Mouse (Mus musculus): ENCODE results near the gene Mpzl3. TPM values are rescaled to one million over a fixed set of nuclear protein-coding genes. Genes with fewer than 3 reads are reported as not detected.
A peak's percentile ranks its signal among the peaks of the same experiment; 100 is the strongest.

Gene Mpzl3
- polyA plus RNA-seq, 1 experiment from 2014 or later: 1.0 TPM

DNA sequence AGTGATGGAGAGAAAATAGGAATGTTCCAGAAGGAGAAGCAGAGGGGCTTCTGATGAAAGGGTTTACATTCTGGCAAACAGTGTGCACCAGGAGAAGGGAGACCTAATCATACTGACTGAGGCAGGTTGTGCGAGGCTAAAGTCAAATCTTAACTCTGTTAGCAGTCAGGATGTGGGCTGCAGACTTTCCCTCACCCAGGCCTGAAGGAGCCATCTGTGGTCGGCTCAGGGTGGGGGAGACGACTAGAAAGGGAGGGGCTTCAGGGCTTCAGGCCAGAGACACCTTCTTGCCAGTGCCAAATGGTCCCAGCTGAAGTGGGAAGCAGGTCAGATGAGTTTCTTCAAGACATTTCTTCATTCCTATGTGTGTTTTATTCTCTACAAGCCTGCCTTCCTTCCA is 43.4 kb downstream of the Mpzl3 start:
- Histone ChIP-seq H3K27ac (ENCODE audit: low read depth, low read length) (no peak overlapping the region), H3K9ac (ENCODE audit: low read depth, low read length) (no peak overlapping the region), H3K4me3 (ENCODE audit: low read depth, low read length) (no peak overlapping the region), H3K4me1 (replicated peaks; ENCODE audit: control insufficient read depth, insufficient read depth, low read length) (no peaks in the 10 kb centered on the region), H3K36me3 (ENCODE audit: control insufficient read depth, insufficient read depth, low read length) (no peaks in the 10 kb centered on the region), H3K9me3 (ENCODE audit: control insufficient read depth, low read length) (no peaks in the 10 kb centered on the region), H3K27me3 (replicated peaks; ENCODE audit: control insufficient read depth, insufficient read depth, low read length) (no peaks in the 10 kb centered on the region; the same call in 1 of the 2 replicates), H3K4me2 (no peak overlapping the region)
- ATAC-seq (replicated peaks; ENCODE audit: low FRiP score) (no peak), DNase-seq (ENCODE audit: low spot score) (no peak)
- WGBS: 25% methylated on average over 3 of the region's 3 CpGs

DNA sequence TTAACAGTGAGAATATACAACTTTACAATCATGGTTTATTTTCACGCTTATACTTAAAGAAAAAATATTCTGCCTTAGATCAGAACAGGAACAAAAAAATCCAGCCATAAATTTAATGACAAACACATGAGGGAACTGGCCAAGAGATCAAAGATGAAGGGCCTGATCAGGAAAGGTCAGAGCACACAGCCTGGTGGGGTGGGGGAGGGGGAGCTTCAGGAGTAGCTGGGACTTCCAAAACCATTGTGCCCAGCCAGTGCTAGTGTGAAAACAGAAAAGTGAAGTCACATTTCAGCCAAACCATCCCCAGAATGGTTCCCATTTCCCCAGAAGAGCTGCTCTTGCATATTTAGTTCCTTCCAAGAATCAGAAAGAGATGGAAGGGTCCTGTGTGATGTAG is 47.5 kb downstream of the Mpzl3 start:
- WGBS: 80% methylated on average over 1 of the region's 1 CpGs
- H3K9me3 ChIP-seq (ENCODE audit: control insufficient read depth, low read length): no peaks in the 10 kb centered on the region

GRCm38 (mm10) chr9:45103211-45103979 is 48.4 kb downstream of the Mpzl3 start:
- no peak overlapping the region for H3K4me2 ChIP-seq
- no peak for DNase-seq (ENCODE audit: low spot score)

More for the DNA sequence above, 47.5 kb downstream of the Mpzl3 start:
- no peaks in the 10 kb centered on the region for H3K27me3 ChIP-seq (replicated peaks; ENCODE audit: control insufficient read depth, insufficient read depth, low read length)
- no peaks in the 10 kb centered on the region for H3K36me3 ChIP-seq (ENCODE audit: control insufficient read depth, insufficient read depth, low read length)
- H3K9ac ChIP-seq (ENCODE audit: low read depth, low read length): no peak overlapping the region
- H3K27ac ChIP-seq (ENCODE audit: low read depth, low read length): no peak overlapping the region
- ATAC-seq (replicated peaks; ENCODE audit: low FRiP score) (no peak), DNase-seq (ENCODE audit: low spot score) (no peak)
- no peak overlapping the region for H3K4me2 ChIP-seq
- H3K4me3 ChIP-seq (ENCODE audit: low read depth, low read length): no peak overlapping the region
- no peaks in the 10 kb centered on the region for H3K4me1 ChIP-seq (replicated peaks; ENCODE audit: control insufficient read depth, insufficient read depth, low read length)

DNA sequence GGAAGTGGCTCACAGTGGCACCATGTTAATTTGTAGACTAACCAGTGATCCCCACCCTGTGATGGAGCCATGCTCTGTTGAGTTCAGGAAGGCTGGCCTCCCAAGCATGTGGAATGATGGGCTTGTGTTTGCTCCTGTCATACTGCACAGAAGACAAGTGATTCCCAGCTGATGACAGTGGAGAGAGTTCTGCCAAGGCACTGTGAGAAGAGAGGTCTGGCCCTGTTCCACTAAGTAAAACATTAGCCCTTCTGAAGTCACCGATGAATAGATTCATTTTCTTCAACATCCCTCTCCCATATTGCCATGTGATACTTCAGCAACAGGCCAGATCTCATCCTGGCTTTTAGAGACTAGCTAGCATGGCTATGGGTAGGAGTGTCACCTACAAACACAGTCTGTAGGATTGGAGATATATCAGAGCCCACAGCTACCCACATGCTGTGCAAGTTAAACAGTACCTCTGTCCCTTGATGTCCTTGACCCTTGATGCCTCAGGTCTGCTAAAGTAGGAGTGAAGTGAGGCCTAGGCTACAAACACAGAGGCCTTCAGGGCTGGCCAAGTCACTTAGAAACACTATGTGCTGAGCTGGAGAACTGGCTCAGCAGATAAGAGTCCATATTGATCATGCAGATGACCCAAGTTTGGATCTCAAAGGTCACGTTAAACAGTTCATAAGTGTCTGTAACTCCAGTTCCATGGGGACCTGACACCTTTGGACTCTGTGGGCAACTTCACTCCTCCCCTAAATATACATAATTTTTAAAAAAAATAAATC is 50.8 kb downstream of the Mpzl3 start:
- no peak for DNase-seq (ENCODE audit: low spot score)
- no peaks in the 10 kb centered on the region for H3K9me3 ChIP-seq (ENCODE audit: control insufficient read depth, low read length)
- no peaks in the 10 kb centered on the region for H3K27me3 ChIP-seq (replicated peaks; ENCODE audit: control insufficient read depth, insufficient read depth, low read length)
- H3K4me3 ChIP-seq (ENCODE audit: low read depth, low read length): no peak overlapping the region
- no peak overlapping the region for H3K27ac ChIP-seq (ENCODE audit: low read depth, low read length)
- H3K4me1 ChIP-seq (replicated peaks; ENCODE audit: control insufficient read depth, insufficient read depth, low read length): no peaks in the 10 kb centered on the region
- ATAC-seq (replicated peaks; ENCODE audit: low FRiP score): no peak
- 78% methylated on average over 2 of the region's 2 CpGs for WGBS
- H3K9ac ChIP-seq (ENCODE audit: low read depth, low read length): no peak overlapping the region
- no peaks in the 10 kb centered on the region for H3K36me3 ChIP-seq (ENCODE audit: control insufficient read depth, insufficient read depth, low read length)
- H3K4me2 ChIP-seq: no peak overlapping the region

More at GRCm38 (mm10) chr9:45103211-45103979, 48.4 kb downstream of the Mpzl3 start:
- Histone ChIP-seq H3K4me3 (ENCODE audit: low read depth, low read length) (no peak overlapping the region), H3K9me3 (ENCODE audit: control insufficient read depth, low read length) (no peaks in the 10 kb centered on the region), H3K27ac (ENCODE audit: low read depth, low read length) (no peak overlapping the region), H3K27me3 (replicated peaks; ENCODE audit: control insufficient read depth, insufficient read depth, low read length) (no peaks in the 10 kb centered on the region), H3K4me1 (replicated peaks; ENCODE audit: control insufficient read depth, insufficient read depth, low read length) (no peaks in the 10 kb centered on the region), H3K9ac (ENCODE audit: low read depth, low read length) (no peak overlapping the region), H3K36me3 (ENCODE audit: control insufficient read depth, insufficient read depth, low read length) (no peaks in the 10 kb centered on the region)
- WGBS: 45% methylated on average over 11 of the region's 11 CpGs
- ATAC-seq (replicated peaks; ENCODE audit: low FRiP score): no peak

- ATAC-seq (replicated peaks; ENCODE audit: low FRiP score): no peak
- DNase-seq (ENCODE audit: low spot score): peak; percentile 42
- peaks cover 22% of the 10 kb centered on the region for H3K27me3 ChIP-seq (replicated peaks; ENCODE audit: control insufficient read depth, insufficient read depth, low read length)
- H3K36me3 ChIP-seq (ENCODE audit: control insufficient read depth, insufficient read depth, low read length): no peaks in the 10 kb centered on the region
- H3K27ac ChIP-seq (ENCODE audit: low read depth, low read length): no peak overlapping the region
- H3K4me3 ChIP-seq (ENCODE audit: low read depth, low read length): peak overlapping the region; percentile 14; the same call in 1 of the 2 replicates
- WGBS: 9% methylated on average over 14 of the region's 14 CpGs
- H3K4me1 ChIP-seq (replicated peaks; ENCODE audit: control insufficient read depth, insufficient read depth, low read length): no peaks in the 10 kb centered on the region
- no peak overlapping the region for H3K9ac ChIP-seq (ENCODE audit: low read depth, low read length)
- H3K4me2 ChIP-seq: peak overlapping the region; percentile 30
- H3K9me3 ChIP-seq (ENCODE audit: control insufficient read depth, low read length): no peaks in the 10 kb centered on the region
Observed at GRCm38 (mm10) chr9:45115706-45116105, 60.7 kb downstream of the Mpzl3 start.

DNA sequence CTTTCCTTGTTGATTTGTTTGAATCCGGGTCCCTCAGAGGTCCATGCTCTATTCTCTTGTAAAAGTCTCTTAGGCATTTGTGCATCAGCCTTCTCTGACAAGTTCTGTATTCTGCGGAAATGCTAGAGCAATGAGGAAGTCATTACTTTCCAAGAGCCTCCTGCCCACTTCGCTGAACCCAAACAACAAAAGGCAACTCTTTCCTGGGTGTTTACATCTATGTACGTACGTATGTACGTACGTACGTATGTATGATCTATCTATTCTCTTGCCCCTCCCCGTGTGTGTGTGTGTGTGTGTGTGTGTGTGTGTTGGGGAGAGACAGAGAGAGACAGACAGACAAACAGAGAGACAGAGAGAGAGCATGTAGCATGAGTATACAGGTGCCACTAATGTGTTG is 61.8 kb downstream of the Mpzl3 start:
- no peaks in the 10 kb centered on the region for H3K4me1 ChIP-seq (replicated peaks; ENCODE audit: control insufficient read depth, insufficient read depth, low read length)
- H3K9me3 ChIP-seq (ENCODE audit: control insufficient read depth, low read length): no peaks in the 10 kb centered on the region
- H3K9ac ChIP-seq (ENCODE audit: low read depth, low read length): no peak overlapping the region
- peaks cover 22% of the 10 kb centered on the region for H3K27me3 ChIP-seq (replicated peaks; ENCODE audit: control insufficient read depth, insufficient read depth, low read length)
- DNase-seq (ENCODE audit: low spot score) (no peak), ATAC-seq (replicated peaks; ENCODE audit: low FRiP score) (no peak)
- H3K4me3 ChIP-seq (ENCODE audit: low read depth, low read length): no peak overlapping the region
- 57% methylated on average over 9 of the region's 9 CpGs for WGBS
- H3K4me2 ChIP-seq: no peak overlapping the region
- no peak overlapping the region for H3K27ac ChIP-seq (ENCODE audit: low read depth, low read length)
- H3K36me3 ChIP-seq (ENCODE audit: control insufficient read depth, insufficient read depth, low read length): no peaks in the 10 kb centered on the region

DNA sequence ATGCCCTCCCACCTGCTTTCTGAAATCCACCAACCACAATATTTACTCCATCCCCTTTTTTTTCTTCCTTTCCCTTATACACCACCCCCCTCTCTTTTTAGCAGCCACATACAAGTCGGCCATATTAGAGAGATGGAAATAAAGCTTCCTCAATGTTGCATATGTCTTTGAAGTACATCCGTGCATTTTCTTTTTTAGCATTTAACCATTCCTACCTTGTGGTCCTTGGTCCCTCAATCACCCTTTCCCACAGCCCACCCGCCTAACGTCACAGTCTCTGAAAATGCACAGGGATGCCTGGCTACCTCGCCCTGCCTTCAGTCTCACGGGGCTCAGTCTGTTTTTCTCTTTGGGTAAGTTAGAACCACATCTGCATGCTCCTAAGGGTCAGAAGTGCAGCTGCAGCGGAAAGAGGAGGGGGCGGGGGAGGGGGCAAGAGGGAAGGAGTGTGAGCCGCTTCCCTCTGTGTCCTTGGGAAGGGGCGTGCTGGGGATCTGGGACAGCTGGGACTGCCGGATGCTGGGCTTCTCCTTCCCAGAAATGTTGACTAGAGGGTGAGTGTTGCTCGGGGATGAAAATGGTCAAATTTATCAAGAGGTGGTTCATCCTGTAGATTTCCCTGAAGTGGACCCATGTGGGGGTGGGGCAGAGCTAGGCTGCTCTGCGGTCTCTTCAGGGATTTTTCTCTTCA is 62.9 kb downstream of the Mpzl3 start, which contains the start of gene Scn2b:
TSS of gene Scn2b (plus strand) at position 42 of the 691 bp plus-strand sequence.
- H3K9me3 ChIP-seq (ENCODE audit: control insufficient read depth, low read length): no peaks in the 10 kb centered on the region
- DNase-seq (ENCODE audit: low spot score) (no peak), ATAC-seq (replicated peaks; ENCODE audit: low FRiP score) (no peak)
- H3K4me3 ChIP-seq (ENCODE audit: low read depth, low read length): peak within 1 kb of the TSS; percentile 51
- H3K4me2 ChIP-seq: peak within 1 kb of the TSS; percentile 47
- WGBS: 3% methylated on average over 13 of the region's 13 CpGs
- H3K9ac ChIP-seq (ENCODE audit: low read depth, low read length): peak within 1 kb of the TSS; percentile 42
- H3K4me1 ChIP-seq (replicated peaks; ENCODE audit: control insufficient read depth, insufficient read depth, low read length): 0 out of 2 replicates have a peak, but pooled peaks cover 4% of the 10 kb centered on the region
- H3K27me3 ChIP-seq (replicated peaks; ENCODE audit: control insufficient read depth, insufficient read depth, low read length): peaks cover 22% of the 10 kb centered on the region
- H3K27ac ChIP-seq (ENCODE audit: low read depth, low read length): peak within 1 kb of the TSS; percentile 35; the same call in 1 of the 2 replicates
- no peaks in the 10 kb centered on the region for H3K36me3 ChIP-seq (ENCODE audit: control insufficient read depth, insufficient read depth, low read length)

DNA sequence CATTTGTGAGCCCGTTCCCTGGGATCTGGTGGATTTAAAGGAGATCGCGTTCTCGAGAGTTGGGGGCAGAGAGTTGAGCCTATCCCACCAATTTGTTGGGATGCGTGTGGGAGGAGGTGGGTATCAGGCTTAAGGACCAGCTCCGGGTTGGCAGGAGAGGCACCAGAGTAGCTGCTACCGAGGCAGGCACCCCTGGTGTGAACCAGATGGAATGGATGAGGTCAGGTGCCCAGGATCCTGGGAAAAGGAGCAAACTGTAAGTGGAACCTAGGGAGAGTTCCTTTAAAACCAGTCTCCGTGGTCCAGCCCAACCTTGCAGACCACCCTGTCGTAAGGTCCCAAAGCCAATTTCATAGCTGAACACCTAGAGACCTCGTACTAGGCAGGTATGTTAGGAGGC is 63.6 kb downstream of the Mpzl3 start:
- Histone ChIP-seq H3K27ac (ENCODE audit: low read depth, low read length) (no peak overlapping the region), H3K4me1 (replicated peaks; ENCODE audit: control insufficient read depth, insufficient read depth, low read length) (0 out of 2 replicates have a peak, but pooled peaks cover 4% of the 10 kb centered on the region), H3K27me3 (replicated peaks; ENCODE audit: control insufficient read depth, insufficient read depth, low read length) (peaks cover 22% of the 10 kb centered on the region), H3K9me3 (ENCODE audit: control insufficient read depth, low read length) (no peaks in the 10 kb centered on the region), H3K36me3 (ENCODE audit: control insufficient read depth, insufficient read depth, low read length) (no peaks in the 10 kb centered on the region), H3K4me2 (peak overlapping the region; percentile 47), H3K9ac (ENCODE audit: low read depth, low read length) (no peak overlapping the region), H3K4me3 (ENCODE audit: low read depth, low read length) (peak overlapping the region; percentile 51)
- WGBS: 25% methylated on average over 10 of the region's 10 CpGs
- DNase-seq (ENCODE audit: low spot score) (no peak), ATAC-seq (replicated peaks; ENCODE audit: low FRiP score) (no peak)
